Mouse (Mus musculus): ENCODE data around the gene Foxf1.

Foxf1 gene

GRCm38 (mm10) chr8:121084210-121084951, at the start of gene Foxf1:
Gene Foxf1, plus strand, starts transcription at chr8:121084386.
- peak; percentile 64 for DNase-seq (ENCODE audit: low spot score)

GRCm38 (mm10) chr8:121035611-121036010, 48.6 kb upstream of the Foxf1 start:
- peak; percentile 19 for DNase-seq (ENCODE audit: low spot score)

GRCm38 (mm10) chr8:121043719-121044440, 40.3 kb upstream of the Foxf1 start:
- no peak for DNase-seq (ENCODE audit: low spot score)

- DNase-seq (ENCODE audit: low spot score) = no peak
Observed at GRCm38 (mm10) chr8:121047441-121047840, 36.7 kb upstream of the Foxf1 start.

- no peak for DNase-seq (ENCODE audit: low spot score)
Observed at GRCm38 (mm10) chr8:121058081-121058480, 26.1 kb upstream of the Foxf1 start.

GRCm38 (mm10) chr8:121059098-121059497, 25.1 kb upstream of the Foxf1 start:
- no peak for DNase-seq (ENCODE audit: low spot score)

GRCm38 (mm10) chr8:121062521-121062920, 21.7 kb upstream of the Foxf1 start:
- DNase-seq (ENCODE audit: low spot score) = no peak

GRCm38 (mm10) chr8:121063649-121064048, 20.5 kb upstream of the Foxf1 start:
- DNase-seq (ENCODE audit: low spot score) = no peak

- no peak for DNase-seq (ENCODE audit: low spot score)
Observed at GRCm38 (mm10) chr8:121071454-121071853, 12.7 kb upstream of the Foxf1 start.

GRCm38 (mm10) chr8:121072406-121073130, 11.6 kb upstream of the Foxf1 start:
- DNase-seq (ENCODE audit: low spot score) = no peak

GRCm38 (mm10) chr8:121073174-121074107, 10.7 kb upstream of the Foxf1 start:
- no peak for DNase-seq (ENCODE audit: low spot score)

- DNase-seq (ENCODE audit: low spot score) = no peak
Observed at GRCm38 (mm10) chr8:121074108-121074847, 9.9 kb upstream of the Foxf1 start.

GRCm38 (mm10) chr8:121074848-121075145, 9.4 kb upstream of the Foxf1 start:
- DNase-seq (ENCODE audit: low spot score) = no peak

- no peak for DNase-seq (ENCODE audit: low spot score)
Observed at GRCm38 (mm10) chr8:121075936-121076335, 8.2 kb upstream of the Foxf1 start.

- no peak for DNase-seq (ENCODE audit: low spot score)
Observed at GRCm38 (mm10) chr8:121076555-121076954, 7.6 kb upstream of the Foxf1 start.

- DNase-seq (ENCODE audit: low spot score) = no peak
Observed at GRCm38 (mm10) chr8:121078721-121079120, 5.5 kb upstream of the Foxf1 start.

GRCm38 (mm10) chr8:121079201-121079600, 5.0 kb upstream of the Foxf1 start:
- DNase-seq (ENCODE audit: low spot score) = no peak

- no peak for DNase-seq (ENCODE audit: low spot score)
Observed at GRCm38 (mm10) chr8:121079944-121080343, 4.2 kb upstream of the Foxf1 start.

- DNase-seq (ENCODE audit: low spot score) = no peak
Observed at GRCm38 (mm10) chr8:121080361-121081090, 3.7 kb upstream of the Foxf1 start.

GRCm38 (mm10) chr8:121081398-121081797, 2.8 kb upstream of the Foxf1 start:
- DNase-seq (ENCODE audit: low spot score) = no peak

Measured in urinary bladder, postnatal 14 days (tissue).